Mouse (Mus musculus): ENCODE data around the gene Npc1l1. TPM values are rescaled to one million over a fixed set of nuclear protein-coding genes. Genes with fewer than 3 reads are reported as not detected.

Npc1l1 gene
- 0.05 TPM in 1 of 2 replicates, not detected in the other for total RNA-seq (2014; rRNA removed)
- polyA plus RNA-seq (2015; fragmentation: Nextera tagmentation; extraction: Ambion mirVana): 0.09 and 0.11 TPM in 2 replicates

GRCm38 (mm10) chr11:6230012-6230411 is at the start of gene Npc1l1:
Gene Npc1l1, minus strand, starts transcription at chr11:6230143.
- no peak within 1 kb of the TSS for H3K9ac ChIP-seq (replicated peaks; ENCODE audit: low read length, poor library complexity, severe bottlenecking)
- H3K4me3 ChIP-seq (ENCODE audit: low read depth, low read length): no peak within 1 kb of the TSS
- DNase-seq (ENCODE audit: low spot score): no peak
- no peak for TF ChIP-seq CTCF (IDR thresholded peaks at IDR 0.05)
- ATAC-seq (ENCODE audit: low FRiP score): no peak
- no peak within 1 kb of the TSS for H3K4me2 ChIP-seq (ENCODE audit: low read depth, low read length, poor library complexity, severe bottlenecking)
- no peaks in the 10 kb centered on the region for H3K9me3 ChIP-seq (ENCODE audit: low read length)
- H3K4me1 ChIP-seq (ENCODE audit: insufficient read depth, low read length): no peaks in the 10 kb centered on the region
- no peaks in the 10 kb centered on the region for H3K36me3 ChIP-seq (ENCODE audit: insufficient read depth, low read length)
- H3K27ac ChIP-seq (ENCODE audit: low read depth, low read length): no peak within 1 kb of the TSS
- 92% methylated on average over 7 of the region's 7 CpGs for WGBS
- H3K27me3 ChIP-seq (ENCODE audit: insufficient read depth, low read length): no peaks in the 10 kb centered on the region

- no peak overlapping the region for H3K4me3 ChIP-seq (ENCODE audit: low read depth, low read length)
- DNase-seq (ENCODE audit: low spot score): no peak
- no peak overlapping the region for H3K9ac ChIP-seq (replicated peaks; ENCODE audit: low read length, poor library complexity, severe bottlenecking)
- no peaks in the 10 kb centered on the region for H3K9me3 ChIP-seq (ENCODE audit: low read length)
- H3K27me3 ChIP-seq (ENCODE audit: insufficient read depth, low read length): no peaks in the 10 kb centered on the region
- whole genome bisulfite sequencing: 82% methylated on average over 3 of the region's 3 CpGs
- H3K27ac ChIP-seq (ENCODE audit: low read depth, low read length): no peak overlapping the region
- peaks cover 7% of the 10 kb centered on the region; the same call in 1 of the 2 replicates for H3K36me3 ChIP-seq (ENCODE audit: insufficient read depth, low read length)
- TF ChIP-seq CTCF (IDR thresholded peaks at IDR 0.05): no peak
- no peak for ATAC-seq (ENCODE audit: low FRiP score)
- H3K4me2 ChIP-seq (ENCODE audit: low read depth, low read length, poor library complexity, severe bottlenecking): no peak overlapping the region
- H3K4me1 ChIP-seq (ENCODE audit: insufficient read depth, low read length): peaks cover 8% of the 10 kb centered on the region
Observed at GRCm38 (mm10) chr11:6276466-6276865, 46.5 kb upstream of the Npc1l1 start.

DNA sequence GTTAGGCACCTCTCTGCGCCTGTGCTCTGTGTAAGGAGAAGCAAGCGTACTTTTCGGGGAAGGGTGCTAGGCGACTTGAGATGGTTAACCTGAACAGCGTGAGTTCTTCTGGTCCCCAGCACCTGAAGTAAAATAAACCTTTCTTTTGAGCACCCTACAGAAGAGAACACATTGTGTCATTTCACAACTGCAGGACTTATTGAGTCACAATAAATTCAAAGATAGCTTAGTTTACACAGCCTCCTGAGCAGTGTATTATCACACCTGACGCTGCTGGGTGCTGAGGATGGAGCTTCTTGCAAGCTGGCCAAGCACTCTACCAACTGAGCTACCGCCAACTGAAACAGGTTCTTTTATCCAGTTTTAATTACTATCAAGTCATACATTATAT is 45.1 kb upstream of the Npc1l1 start:
- DNase-seq (ENCODE audit: low spot score) (no peak), ATAC-seq (ENCODE audit: low FRiP score) (peak; percentile 6; the same call in 1 of the 2 replicates)
- no peaks in the 10 kb centered on the region for H3K27me3 ChIP-seq (ENCODE audit: insufficient read depth, low read length)
- H3K4me3 ChIP-seq (ENCODE audit: low read depth, low read length): peak overlapping the region; percentile 92
- H3K27ac ChIP-seq (ENCODE audit: low read depth, low read length): peak overlapping the region; percentile 74
- H3K9me3 ChIP-seq (ENCODE audit: low read length): no peaks in the 10 kb centered on the region
- WGBS: 22% methylated on average over 7 of the region's 7 CpGs
- no peak for TF ChIP-seq CTCF (IDR thresholded peaks at IDR 0.05)
- peaks cover 12% of the 10 kb centered on the region for H3K36me3 ChIP-seq (ENCODE audit: insufficient read depth, low read length)
- H3K9ac ChIP-seq (replicated peaks; ENCODE audit: low read length, poor library complexity, severe bottlenecking): peak overlapping the region; percentile 95; the same call in 1 of the 2 replicates
- peaks cover 8% of the 10 kb centered on the region for H3K4me1 ChIP-seq (ENCODE audit: insufficient read depth, low read length)
- peak overlapping the region; percentile 64 for H3K4me2 ChIP-seq (ENCODE audit: low read depth, low read length, poor library complexity, severe bottlenecking)

DNA sequence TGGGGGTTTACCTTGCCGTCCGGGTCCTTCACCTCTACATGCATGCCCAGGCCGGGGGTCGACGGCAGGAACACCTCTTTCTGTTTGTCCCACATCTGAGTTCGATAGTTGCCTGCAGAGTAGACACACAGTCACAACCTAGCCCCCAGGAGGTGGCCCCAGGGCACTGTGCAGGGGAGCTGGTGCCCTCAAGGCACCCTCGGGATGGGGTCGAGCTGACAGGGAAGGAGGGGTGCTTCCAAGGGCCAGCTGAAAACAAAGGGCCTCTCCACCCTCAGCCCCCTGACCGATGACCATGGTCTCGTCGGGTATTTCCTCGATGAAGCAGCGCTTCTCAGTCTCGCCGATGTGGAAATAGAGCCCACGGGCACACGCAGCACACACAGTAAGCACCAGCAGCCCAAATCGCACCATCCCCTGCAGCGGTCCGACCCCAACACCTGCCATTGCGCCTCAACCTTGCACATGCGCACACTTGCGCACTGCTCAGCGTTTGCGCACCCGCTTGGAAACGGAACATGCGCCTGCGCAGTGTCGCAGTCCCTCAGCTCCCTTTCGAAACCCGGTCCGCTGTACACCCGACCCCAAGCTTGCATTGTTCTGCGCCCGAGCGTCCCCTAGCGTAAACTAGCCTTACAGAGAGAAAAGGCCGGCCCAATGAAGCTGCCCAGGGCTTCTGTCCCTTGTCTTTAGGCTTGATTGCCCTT is 44.6 kb upstream of the Npc1l1 start, which contains the start of gene Tmed4:
Tmed4 (minus strand) TSS at position 484 of the 707 bp plus-strand sequence.
- ATAC-seq (ENCODE audit: low FRiP score) (peak; percentile 96), DNase-seq (ENCODE audit: low spot score) (peak; percentile 98)
- H3K9me3 ChIP-seq (ENCODE audit: low read length): no peaks in the 10 kb centered on the region
- H3K4me1 ChIP-seq (ENCODE audit: insufficient read depth, low read length): peaks cover 8% of the 10 kb centered on the region
- H3K4me2 ChIP-seq (ENCODE audit: low read depth, low read length, poor library complexity, severe bottlenecking): peak within 1 kb of the TSS; percentile 64
- TF ChIP-seq CTCF (IDR thresholded peaks at IDR 0.05): peak; percentile 84
- no peaks in the 10 kb centered on the region for H3K27me3 ChIP-seq (ENCODE audit: insufficient read depth, low read length)
- 0% methylated on average over 39 of the region's 39 CpGs for WGBS
- H3K4me3 ChIP-seq (ENCODE audit: low read depth, low read length): peak within 1 kb of the TSS; percentile 92
- peaks cover 12% of the 10 kb centered on the region for H3K36me3 ChIP-seq (ENCODE audit: insufficient read depth, low read length)
- peak within 1 kb of the TSS; percentile 74 for H3K27ac ChIP-seq (ENCODE audit: low read depth, low read length)
- peak within 1 kb of the TSS; percentile 95 for H3K9ac ChIP-seq (replicated peaks; ENCODE audit: low read length, poor library complexity, severe bottlenecking)

DNA sequence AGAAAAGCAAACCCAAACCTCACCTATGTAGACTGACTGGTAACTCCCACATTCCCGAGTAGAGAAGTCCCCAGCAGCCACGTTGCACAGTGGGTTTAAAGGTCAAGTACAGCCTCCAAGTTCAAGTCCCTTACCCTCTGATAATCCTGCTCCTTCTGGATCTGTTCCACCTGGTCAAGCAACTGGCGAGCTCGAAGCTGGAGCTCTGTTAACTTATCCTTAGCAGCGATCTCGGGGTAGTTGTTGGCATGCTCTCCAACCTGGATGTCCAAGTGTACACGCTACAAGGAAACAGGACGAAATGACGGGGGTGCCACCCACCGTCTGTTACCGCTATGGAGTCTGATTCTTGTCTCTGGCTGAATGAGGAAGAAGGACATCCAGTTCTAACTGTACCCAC is 43.7 kb upstream of the Npc1l1 start:
- Histone ChIP-seq H3K9ac (replicated peaks; ENCODE audit: low read length, poor library complexity, severe bottlenecking) (peak overlapping the region; percentile 95), H3K4me2 (ENCODE audit: low read depth, low read length, poor library complexity, severe bottlenecking) (peak overlapping the region; percentile 64), H3K27me3 (ENCODE audit: insufficient read depth, low read length) (no peaks in the 10 kb centered on the region), H3K36me3 (ENCODE audit: insufficient read depth, low read length) (peaks cover 12% of the 10 kb centered on the region), H3K27ac (ENCODE audit: low read depth, low read length) (no peak overlapping the region), H3K4me3 (ENCODE audit: low read depth, low read length) (peak overlapping the region; percentile 92), H3K4me1 (ENCODE audit: insufficient read depth, low read length) (peaks cover 8% of the 10 kb centered on the region), H3K9me3 (ENCODE audit: low read length) (no peaks in the 10 kb centered on the region)
- DNase-seq (ENCODE audit: low spot score) (no peak), ATAC-seq (ENCODE audit: low FRiP score) (no peak)
- TF ChIP-seq CTCF (IDR thresholded peaks at IDR 0.05): no peak
- WGBS: 62% methylated on average over 11 of the region's 11 CpGs

All from midbrain, postnatal 0 days (tissue).